Mouse (Mus musculus): ENCODE measurements at regions not wholly inside any gene's neighbourhood (a gene's known extent, or its start where the extent isn't known, plus 50 kb on each side); places are given as distances from the start of the nearest gene placed in this dataset.

- no peak for TF ChIP-seq GATA1 (IDR thresholded peaks at IDR 0.05; ENCODE audit: borderline replicate concordance, low read length)
- TF ChIP-seq CTCF (IDR thresholded peaks at IDR 0.05; ENCODE audit: low read depth, low read length) = no peak
- no peak for TF ChIP-seq TAL1 (conservative IDR thresholded peaks at IDR 0.05; ENCODE audit: low read depth, low read length)
Observed at GRCm38 (mm10) chr10:125787441-125788060, 178.4 kb upstream of the Lrig3 start.
